Mouse (Mus musculus) erythroblast, embryonic 14.5 days (primary cell): ENCODE data around the gene Hc. TPM values are rescaled to one million over a fixed set of nuclear protein-coding genes. Genes with fewer than 3 reads are reported as not detected.

ENCODE experiments used
- H3K27me3 ChIP-seq: 2 replicates; pipeline ENCODE4 v1.6.1; 2012; ENCODE audit warnings: inconsistent platforms; ENCODE audit not compliant: control insufficient read depth
- H3K36me3 ChIP-seq: 2 replicates; pipeline ENCODE4 v1.6.1; 2012; ENCODE audit warnings: mild to moderate bottlenecking, inconsistent platforms; ENCODE audit not compliant: control insufficient read depth
- H3K4me1 ChIP-seq: 2 replicates; pipeline ENCODE4 v1.6.1; 2012; ENCODE audit warnings: inconsistent platforms; ENCODE audit not compliant: control insufficient read depth
- H3K4me3 ChIP-seq: replicated peaks from 2 replicates; pipeline ENCODE3; 2012; ENCODE audit warnings: moderate library complexity, mild to moderate bottlenecking, inconsistent platforms
- H3K9me3 ChIP-seq: 2 replicates; pipeline ENCODE4 v1.6.1; 2012; ENCODE audit warnings: low read length, inconsistent platforms, mixed read lengths; ENCODE audit not compliant: control insufficient read depth
- GATA1 ChIP-seq: IDR thresholded peaks from 2 replicates; pipeline ENCODE4 v1.6.1; 2012; ENCODE audit warnings: low read length, inconsistent platforms, mixed read lengths
- TAL1 ChIP-seq: IDR thresholded peaks from 3 replicates; pipeline ENCODE4 v1.6.1; 2012; ENCODE audit warnings: low read length, inconsistent platforms, mixed read lengths
- polyA plus RNA-seq: library from polyadenylated mRNA; stranded (reverse); fragments of >175 nt; gene quantifications from 2 replicates; pipeline ENCODE4 v1.2.3, GENCODE M21; 2012

The Hc gene
- polyA plus RNA-seq, 1 experiment: not detected

GRCm38 (mm10) chr2:35063333-35064030, 2.2 kb upstream of the Hc start:
- Histone ChIP-seq H3K9me3 (no peaks in the 10 kb centered on the region), H3K27me3 (no peaks in the 10 kb centered on the region), H3K4me3 (no peak overlapping the region), H3K36me3 (no peaks in the 10 kb centered on the region), H3K4me1 (0 out of 2 replicates have a peak, but pooled peaks cover 3% of the 10 kb centered on the region)
- TF ChIP-seq GATA1 (no peak), TAL1 (no peak)

- peak overlapping the region; percentile 22 for H3K4me3 ChIP-seq
- H3K9me3 ChIP-seq: no peaks in the 10 kb centered on the region
- H3K4me1 ChIP-seq: no peaks in the 10 kb centered on the region
- TF ChIP-seq TAL1: no peak
- no peak for TF ChIP-seq GATA1
- no peaks in the 10 kb centered on the region for H3K27me3 ChIP-seq
- no peaks in the 10 kb centered on the region for H3K36me3 ChIP-seq
Measured at GRCm38 (mm10) chr2:35060897-35061296, 341 bp downstream of the Hc start.

- Histone ChIP-seq H3K4me1 (no peaks in the 10 kb centered on the region), H3K4me3 (no peak overlapping the region), H3K36me3 (no peaks in the 10 kb centered on the region), H3K9me3 (no peaks in the 10 kb centered on the region), H3K27me3 (no peaks in the 10 kb centered on the region)
- TF ChIP-seq TAL1 (no peak), GATA1 (no peak)
Measured at GRCm38 (mm10) chr2:35060256-35060655, 982 bp downstream of the Hc start.

- no peaks in the 10 kb centered on the region for H3K36me3 ChIP-seq
- no peak for TF ChIP-seq GATA1
- TF ChIP-seq TAL1: no peak
- H3K9me3 ChIP-seq: no peaks in the 10 kb centered on the region
- no peaks in the 10 kb centered on the region for H3K4me1 ChIP-seq
- no peaks in the 10 kb centered on the region for H3K27me3 ChIP-seq
- no peak overlapping the region for H3K4me3 ChIP-seq
Measured at GRCm38 (mm10) chr2:35058325-35058724, 2.9 kb downstream of the Hc start.

- Histone ChIP-seq H3K4me1 (no peaks in the 10 kb centered on the region), H3K4me3 (no peak overlapping the region), H3K27me3 (no peaks in the 10 kb centered on the region), H3K9me3 (no peaks in the 10 kb centered on the region), H3K36me3 (no peaks in the 10 kb centered on the region)
- TF ChIP-seq GATA1 (no peak), TAL1 (no peak)
Measured at GRCm38 (mm10) chr2:35057243-35057642, 4.0 kb downstream of the Hc start.

- Histone ChIP-seq H3K27me3 (no peaks in the 10 kb centered on the region), H3K4me3 (no peak overlapping the region), H3K36me3 (no peaks in the 10 kb centered on the region; the same call in 1 of the 2 replicates), H3K4me1 (no peaks in the 10 kb centered on the region), H3K9me3 (no peaks in the 10 kb centered on the region)
- TF ChIP-seq TAL1 (no peak), GATA1 (no peak)
Measured at GRCm38 (mm10) chr2:35048851-35049250, 12.4 kb downstream of the Hc start.

GRCm38 (mm10) chr2:35044956-35045355, 16.3 kb downstream of the Hc start:
- no peak for TF ChIP-seq GATA1
- no peak for TF ChIP-seq TAL1
- Histone ChIP-seq H3K9me3 (no peaks in the 10 kb centered on the region), H3K36me3 (no peaks in the 10 kb centered on the region; the same call in 1 of the 2 replicates), H3K4me3 (no peak overlapping the region), H3K4me1 (no peaks in the 10 kb centered on the region), H3K27me3 (no peaks in the 10 kb centered on the region)

GRCm38 (mm10) chr2:35038580-35039375, 22.5 kb downstream of the Hc start:
- no peak overlapping the region for H3K4me3 ChIP-seq
- TF ChIP-seq GATA1: no peak
- TF ChIP-seq TAL1: no peak

GRCm38 (mm10) chr2:35024646-35025154, 36.5 kb downstream of the Hc start:
- H3K4me3 ChIP-seq: no peak overlapping the region
- TF ChIP-seq TAL1: no peak
- TF ChIP-seq GATA1: no peak
- no peaks in the 10 kb centered on the region for H3K27me3 ChIP-seq
- H3K9me3 ChIP-seq: no peaks in the 10 kb centered on the region
- peaks cover 13% of the 10 kb centered on the region for H3K4me1 ChIP-seq
- peaks cover 5% of the 10 kb centered on the region for H3K36me3 ChIP-seq

More at GRCm38 (mm10) chr2:35038580-35039375, 22.5 kb downstream of the Hc start:
- Histone ChIP-seq H3K27me3 (no peaks in the 10 kb centered on the region), H3K36me3 (no peaks in the 10 kb centered on the region; the same call in 1 of the 2 replicates), H3K9me3 (no peaks in the 10 kb centered on the region), H3K4me1 (no peaks in the 10 kb centered on the region)
